Mouse (Mus musculus): ENCODE results near the gene Rhd. TPM values are rescaled to one million over a fixed set of nuclear protein-coding genes. Genes with fewer than 3 reads are reported as not detected.
"Not testable (repeated sequence)": the region's sequence is repeated elsewhere in the genome, so short reads cannot be mapped to it uniquely, and the experiment has no call there.

Gene Rhd
- polyA plus RNA-seq, 1 experiment from 2014 or later: 0.41 TPM

DNA sequence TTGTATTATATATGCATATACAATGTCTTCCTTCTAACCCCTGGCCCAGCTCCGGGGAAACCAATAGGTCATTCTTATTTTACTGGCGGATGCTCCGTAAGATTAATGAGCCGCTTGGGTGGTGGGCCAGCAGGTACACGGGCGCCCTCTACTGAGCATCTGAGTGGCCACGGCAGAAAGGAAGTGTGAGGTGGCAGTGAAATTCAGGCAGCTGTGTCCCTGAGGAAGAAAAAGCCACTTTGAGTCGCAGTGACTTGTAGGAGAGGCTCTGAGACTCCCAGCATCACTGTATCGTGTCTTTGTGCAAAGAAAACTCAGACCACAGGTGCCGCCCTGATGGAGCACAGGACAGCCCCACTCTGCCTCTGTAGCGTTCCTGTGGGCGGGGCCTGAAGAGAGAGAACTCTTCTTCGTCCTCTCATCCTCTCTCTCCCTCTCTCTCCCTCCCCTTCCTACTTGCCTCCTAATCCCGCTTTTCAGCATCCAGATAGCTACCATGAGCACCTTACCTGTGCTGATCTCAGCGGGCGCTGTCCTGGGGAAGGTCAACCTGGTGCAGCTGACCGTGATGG, 15.2 kb downstream of the Rhd start:
- no peaks in the 10 kb centered on the region for H3K27me3 ChIP-seq
- no peak overlapping the region for H3K27ac ChIP-seq (replicated peaks)
- no peak for ATAC-seq (replicated peaks)
- WGBS: 2% methylated on average over 17 of the region's 17 CpGs
- no peaks in the 10 kb centered on the region for H3K36me3 ChIP-seq
- peak overlapping the region; percentile 29 for H3K4me3 ChIP-seq
- H3K4me2 ChIP-seq (replicated peaks): peak overlapping the region; percentile 60
- H3K9ac ChIP-seq (replicated peaks): peak overlapping the region; percentile 36
- H3K9me3 ChIP-seq: no peaks in the 10 kb centered on the region
- peaks cover 7% of the 10 kb centered on the region; the same call in 1 of the 2 replicates for H3K4me1 ChIP-seq

DNA sequence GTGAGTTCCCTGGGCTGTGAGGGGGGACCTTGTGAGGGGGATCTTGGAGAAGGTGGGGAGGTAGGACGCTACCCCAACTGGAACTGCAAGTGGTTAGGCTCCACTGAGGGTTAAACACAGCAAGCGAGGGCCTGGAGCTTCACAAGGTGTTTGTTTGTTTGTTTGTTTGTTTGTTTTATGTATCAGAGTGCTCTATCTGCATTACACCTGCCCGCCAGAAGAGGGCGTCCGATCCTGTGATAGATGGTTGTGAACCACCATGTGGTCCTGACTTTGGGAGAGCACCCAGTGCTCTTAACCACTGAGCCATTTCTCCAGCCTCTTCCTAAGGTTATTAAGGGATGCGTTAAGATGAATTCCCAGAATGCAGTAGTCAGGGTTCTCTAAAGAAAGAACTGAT, 15.7 kb downstream of the Rhd start:
- ATAC-seq (replicated peaks): no peak
- H3K9ac ChIP-seq (replicated peaks): 0 out of 2 replicates have a peak overlapping the region, but pooled peaks have one; percentile 36
- H3K9me3 ChIP-seq: no peaks in the 10 kb centered on the region
- peaks cover 7% of the 10 kb centered on the region; the same call in 1 of the 2 replicates for H3K4me1 ChIP-seq
- no peak overlapping the region for H3K27ac ChIP-seq (replicated peaks)
- H3K4me3 ChIP-seq: no peak overlapping the region
- H3K36me3 ChIP-seq: no peaks in the 10 kb centered on the region
- 37% methylated on average over 6 of the region's 6 CpGs for WGBS
- H3K4me2 ChIP-seq (replicated peaks): peak overlapping the region; percentile 60
- H3K27me3 ChIP-seq: no peaks in the 10 kb centered on the region

DNA sequence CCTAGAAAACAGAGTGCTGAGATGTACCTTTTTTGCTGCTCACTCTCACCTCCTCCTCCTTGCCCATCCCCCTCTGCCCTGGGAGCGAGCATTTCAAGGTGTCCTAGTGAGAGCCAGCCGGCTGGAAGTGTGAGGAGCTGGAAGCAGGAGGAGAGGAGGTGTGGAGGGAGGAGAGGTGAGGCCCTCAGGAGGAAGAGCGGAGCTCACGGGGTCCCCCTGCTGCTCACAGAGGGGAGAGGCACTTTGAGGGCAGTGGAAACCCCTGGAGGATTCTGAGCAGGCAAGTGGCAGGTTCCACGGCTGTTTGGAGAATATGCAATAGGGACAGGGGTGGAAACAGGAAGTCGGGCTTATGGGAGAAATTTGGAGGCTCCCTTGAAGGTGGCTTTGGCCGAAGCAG, 18.9 kb downstream of the Rhd start:
- Histone ChIP-seq H3K9me3 (no peaks in the 10 kb centered on the region), H3K27me3 (no peaks in the 10 kb centered on the region), H3K27ac (replicated peaks) (no peak overlapping the region), H3K4me3 (no peak overlapping the region), H3K4me1 (peaks cover 7% of the 10 kb centered on the region; the same call in 1 of the 2 replicates), H3K4me2 (replicated peaks) (no peak overlapping the region), H3K9ac (replicated peaks) (no peak overlapping the region), H3K36me3 (no peaks in the 10 kb centered on the region)
- no peak for ATAC-seq (replicated peaks)
- WGBS: 32% methylated on average over 7 of the region's 7 CpGs

DNA sequence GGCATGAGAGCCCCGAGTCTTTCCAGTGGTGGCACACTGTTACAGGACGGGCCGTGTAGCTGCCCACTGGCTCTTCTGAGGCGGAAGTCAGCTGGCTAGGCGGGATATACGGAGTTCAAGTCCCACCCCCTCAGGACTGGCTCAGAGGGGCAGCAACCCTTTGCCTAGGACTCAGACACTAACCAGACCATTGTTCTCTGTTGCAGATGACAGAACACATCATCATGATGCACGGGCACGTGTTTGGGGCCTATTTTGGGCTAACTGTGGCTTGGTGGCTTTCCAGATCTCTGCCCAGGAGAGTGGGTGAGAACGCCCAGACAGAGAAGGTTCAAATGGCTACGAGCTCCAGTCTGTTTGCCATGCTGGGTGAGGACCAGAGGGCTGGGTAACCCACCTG, 19.5 kb downstream of the Rhd start:
- no peak for ATAC-seq (replicated peaks)
- Histone ChIP-seq H3K27me3 (no peaks in the 10 kb centered on the region), H3K4me2 (replicated peaks) (no peak overlapping the region), H3K9ac (replicated peaks) (no peak overlapping the region), H3K4me1 (peaks cover 7% of the 10 kb centered on the region; the same call in 1 of the 2 replicates), H3K4me3 (no peak overlapping the region), H3K27ac (replicated peaks) (no peak overlapping the region), H3K9me3 (no peaks in the 10 kb centered on the region), H3K36me3 (no peaks in the 10 kb centered on the region)
- WGBS: 84% methylated on average over 10 of the region's 10 CpGs

DNA sequence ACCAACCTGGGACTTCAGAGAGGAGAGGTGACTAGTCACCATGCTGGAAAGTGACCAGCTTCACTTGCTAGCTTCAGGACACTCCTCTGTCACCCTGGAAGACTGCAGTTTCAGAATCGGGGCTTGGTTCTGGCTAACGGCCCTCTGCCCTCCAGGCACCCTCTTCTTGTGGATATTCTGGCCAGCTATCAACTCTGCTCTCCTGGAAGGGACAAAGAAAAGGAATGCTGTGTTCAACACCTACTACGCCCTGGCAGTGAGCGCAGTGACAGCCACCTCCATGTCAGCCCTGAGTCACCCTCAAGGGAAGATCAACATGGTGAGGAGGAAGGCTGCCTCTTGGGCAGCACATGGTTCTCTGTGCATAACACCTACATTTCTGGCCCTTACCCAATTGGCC, 20.0 kb downstream of the Rhd start:
- no peaks in the 10 kb centered on the region for H3K27me3 ChIP-seq
- no peak overlapping the region for H3K9ac ChIP-seq (replicated peaks)
- H3K4me1 ChIP-seq: peaks cover 5% of the 10 kb centered on the region; the same call in 1 of the 2 replicates
- H3K36me3 ChIP-seq: no peaks in the 10 kb centered on the region
- no peak overlapping the region for H3K4me3 ChIP-seq
- H3K4me2 ChIP-seq (replicated peaks): no peak overlapping the region
- ATAC-seq (replicated peaks): no peak
- H3K9me3 ChIP-seq: no peaks in the 10 kb centered on the region
- H3K27ac ChIP-seq (replicated peaks): no peak overlapping the region
- WGBS: 93% methylated on average over 4 of the region's 4 CpGs

DNA sequence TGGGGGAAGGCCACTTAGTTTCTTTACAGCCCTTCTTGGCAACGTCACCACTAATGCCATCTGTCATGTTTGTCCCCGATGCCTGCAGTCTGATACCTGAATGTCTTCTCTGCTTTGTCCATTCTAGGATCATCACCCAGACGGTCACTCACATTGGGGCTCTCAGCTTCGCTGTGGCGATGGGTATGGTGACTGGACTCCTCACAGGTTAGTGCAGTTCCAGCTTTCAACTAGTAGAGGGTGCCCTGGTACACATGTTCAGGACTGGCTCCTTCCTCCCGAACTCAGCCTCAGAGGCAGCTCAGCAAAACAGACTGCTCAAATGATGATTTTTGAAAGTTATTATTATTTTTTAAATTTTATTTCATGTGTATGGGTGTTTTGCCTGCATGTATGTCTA, 27.8 kb downstream of the Rhd start:
- 73% methylated on average over 6 of the region's 6 CpGs for WGBS
- no peak overlapping the region for H3K27ac ChIP-seq (replicated peaks)
- no peaks in the 10 kb centered on the region for H3K4me1 ChIP-seq
- H3K4me3 ChIP-seq: no peak overlapping the region
- no peak overlapping the region for H3K9ac ChIP-seq (replicated peaks)
- ATAC-seq (replicated peaks): no peak
- H3K36me3 ChIP-seq: peaks cover 22% of the 10 kb centered on the region
- no peaks in the 10 kb centered on the region for H3K27me3 ChIP-seq
- H3K4me2 ChIP-seq (replicated peaks): no peak overlapping the region
- no peaks in the 10 kb centered on the region for H3K9me3 ChIP-seq

DNA sequence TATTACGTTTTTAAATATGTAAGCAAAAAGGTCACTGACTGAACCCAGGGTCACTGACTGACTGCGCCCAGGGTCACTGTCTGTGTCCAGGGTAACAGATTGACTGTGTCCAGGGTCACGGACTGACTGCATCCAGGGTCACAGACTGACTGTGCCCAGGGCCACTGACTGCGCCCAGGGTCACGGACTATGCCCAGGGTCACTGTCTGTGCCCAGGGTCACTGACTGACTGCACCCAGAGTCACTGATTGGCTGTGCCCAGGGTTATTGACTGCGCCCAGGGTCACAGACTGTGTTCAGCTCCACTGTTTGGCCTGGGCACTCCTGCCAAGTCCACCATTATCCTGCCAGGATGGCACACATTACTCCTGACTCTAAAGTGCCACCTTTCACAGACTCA, 32.9 kb downstream of the Rhd start:
- no peak overlapping the region for H3K4me2 ChIP-seq (replicated peaks)
- H3K4me3 ChIP-seq: no peak overlapping the region
- no peaks in the 10 kb centered on the region for H3K9me3 ChIP-seq
- no peak overlapping the region for H3K27ac ChIP-seq (replicated peaks)
- H3K36me3 ChIP-seq: peaks cover 70% of the 10 kb centered on the region
- H3K4me1 ChIP-seq: no peaks in the 10 kb centered on the region
- H3K9ac ChIP-seq (replicated peaks): no peak overlapping the region
- WGBS: 93% methylated on average over 6 of the region's 6 CpGs
- no peaks in the 10 kb centered on the region for H3K27me3 ChIP-seq
- no peak for ATAC-seq (replicated peaks)

DNA sequence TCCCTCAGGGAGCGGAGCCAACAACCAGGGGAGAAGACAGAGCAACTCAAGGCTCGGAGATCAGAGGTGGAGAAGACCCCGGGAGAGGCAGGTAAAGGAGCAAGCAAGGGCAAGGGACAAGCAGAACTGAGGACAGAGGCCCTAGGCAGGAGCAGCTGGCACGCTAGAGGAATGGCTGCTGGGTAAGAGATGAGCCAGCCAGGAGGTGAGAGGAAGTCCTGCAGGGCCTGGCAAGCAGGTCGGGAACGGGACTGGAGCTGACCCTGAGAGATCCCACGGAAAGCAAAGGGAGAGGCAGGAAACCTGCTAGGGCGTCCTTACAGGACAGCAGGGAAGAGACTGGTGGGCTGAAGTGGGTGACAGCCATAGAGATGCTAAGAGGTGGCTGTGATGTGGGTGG, 36.8 kb downstream of the Rhd start:
- H3K4me3 ChIP-seq: no peak overlapping the region
- 94% methylated on average over 8 of the region's 8 CpGs for WGBS
- H3K4me1 ChIP-seq: no peaks in the 10 kb centered on the region
- no peaks in the 10 kb centered on the region for H3K27me3 ChIP-seq
- H3K36me3 ChIP-seq: peaks cover 94% of the 10 kb centered on the region
- no peak overlapping the region for H3K27ac ChIP-seq (replicated peaks)
- ATAC-seq (replicated peaks): no peak
- no peak overlapping the region for H3K4me2 ChIP-seq (replicated peaks)
- no peak overlapping the region for H3K9ac ChIP-seq (replicated peaks)
- no peaks in the 10 kb centered on the region for H3K9me3 ChIP-seq

DNA sequence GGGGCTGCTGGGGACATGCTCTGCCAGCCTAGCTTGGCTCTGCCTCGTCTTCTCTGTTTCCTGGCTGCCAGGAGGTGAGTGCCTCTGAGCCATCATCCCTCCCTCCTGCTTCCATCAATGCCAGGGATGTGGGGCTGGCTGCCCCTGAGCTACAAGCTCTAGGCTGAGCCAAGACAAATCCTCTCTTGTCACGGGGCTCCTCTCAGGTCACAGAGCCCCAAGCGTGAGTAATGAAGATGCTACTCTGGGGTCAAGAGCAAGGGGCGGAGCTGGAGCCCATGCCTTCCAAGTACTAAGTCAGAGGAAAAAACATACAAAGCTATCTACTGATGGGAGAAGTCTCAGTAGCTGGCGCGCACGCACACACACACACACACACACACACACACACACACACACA, 38.7 kb downstream of the Rhd start:
- Histone ChIP-seq H3K9me3 (no peaks in the 10 kb centered on the region), H3K4me1 (no peaks in the 10 kb centered on the region), H3K4me3 (no peak overlapping the region), H3K4me2 (replicated peaks) (no peak overlapping the region), H3K9ac (replicated peaks) (no peak overlapping the region), H3K27me3 (no peaks in the 10 kb centered on the region), H3K27ac (replicated peaks) (no peak overlapping the region), H3K36me3 (peaks cover 95% of the 10 kb centered on the region)
- ATAC-seq (replicated peaks): no peak
- WGBS: 82% methylated on average over 7 of the region's 7 CpGs

DNA sequence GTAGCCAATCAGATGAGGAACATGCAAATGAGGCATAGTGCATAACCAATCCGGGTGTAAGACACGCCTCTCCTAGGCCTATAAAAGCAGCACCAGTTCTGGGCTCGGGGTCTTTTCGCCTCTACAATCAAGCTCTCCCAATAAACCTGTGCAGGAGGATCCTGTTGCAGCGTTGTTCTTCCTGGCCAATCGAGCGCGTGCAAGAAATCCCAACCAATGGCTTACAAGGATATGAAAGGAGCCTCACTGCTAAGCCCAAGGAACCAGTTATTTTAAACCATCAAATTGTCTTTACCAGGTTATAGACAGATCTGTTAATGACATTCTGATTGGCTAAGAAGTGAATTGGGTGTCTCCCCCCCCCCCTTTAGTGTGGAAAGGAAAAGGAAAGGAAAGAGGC, 47.1 kb downstream of the Rhd start:
- H3K4me3 ChIP-seq; H3K9ac ChIP-seq (replicated peaks); H3K9me3 ChIP-seq; ATAC-seq (replicated peaks); H3K4me2 ChIP-seq (replicated peaks); H3K27me3 ChIP-seq; H3K27ac ChIP-seq (replicated peaks): not testable (repeated sequence)
- WGBS: 98% methylated on average over 8 of the region's 8 CpGs
- peaks cover 24% of the 10 kb centered on the region for H3K4me1 ChIP-seq
- peaks cover 48% of the 10 kb centered on the region for H3K36me3 ChIP-seq

DNA sequence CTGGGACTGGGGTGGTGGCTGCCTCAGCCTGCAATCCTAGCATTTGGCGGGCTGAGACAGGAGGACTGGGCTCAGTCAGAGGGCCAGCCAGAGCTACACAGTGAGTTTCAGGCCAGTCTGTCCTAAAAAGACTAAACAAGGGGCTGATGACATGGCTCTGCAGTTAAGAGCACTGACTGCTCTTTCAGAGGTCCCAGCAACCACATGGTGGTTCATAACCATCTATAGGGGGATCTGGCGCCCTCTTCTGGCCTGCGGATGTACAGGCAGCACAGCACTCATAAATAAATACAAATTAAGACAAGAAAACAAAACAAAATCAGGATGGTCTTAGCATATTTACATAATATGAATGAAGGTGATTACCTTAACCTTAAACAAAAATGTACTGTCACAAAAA, 49.1 kb downstream of the Rhd start:
- Histone ChIP-seq H3K27ac (replicated peaks) (no peak overlapping the region), H3K4me1 (peaks cover 24% of the 10 kb centered on the region), H3K9me3 (no peaks in the 10 kb centered on the region), H3K27me3 (no peaks in the 10 kb centered on the region), H3K4me2 (replicated peaks) (peak overlapping the region; percentile 68), H3K9ac (replicated peaks) (peak overlapping the region; percentile 94), H3K4me3 (peak overlapping the region; percentile 97), H3K36me3 (peaks cover 28% of the 10 kb centered on the region)
- no peak for ATAC-seq (replicated peaks)
- 26% methylated on average over 3 of the region's 3 CpGs for WGBS

DNA sequence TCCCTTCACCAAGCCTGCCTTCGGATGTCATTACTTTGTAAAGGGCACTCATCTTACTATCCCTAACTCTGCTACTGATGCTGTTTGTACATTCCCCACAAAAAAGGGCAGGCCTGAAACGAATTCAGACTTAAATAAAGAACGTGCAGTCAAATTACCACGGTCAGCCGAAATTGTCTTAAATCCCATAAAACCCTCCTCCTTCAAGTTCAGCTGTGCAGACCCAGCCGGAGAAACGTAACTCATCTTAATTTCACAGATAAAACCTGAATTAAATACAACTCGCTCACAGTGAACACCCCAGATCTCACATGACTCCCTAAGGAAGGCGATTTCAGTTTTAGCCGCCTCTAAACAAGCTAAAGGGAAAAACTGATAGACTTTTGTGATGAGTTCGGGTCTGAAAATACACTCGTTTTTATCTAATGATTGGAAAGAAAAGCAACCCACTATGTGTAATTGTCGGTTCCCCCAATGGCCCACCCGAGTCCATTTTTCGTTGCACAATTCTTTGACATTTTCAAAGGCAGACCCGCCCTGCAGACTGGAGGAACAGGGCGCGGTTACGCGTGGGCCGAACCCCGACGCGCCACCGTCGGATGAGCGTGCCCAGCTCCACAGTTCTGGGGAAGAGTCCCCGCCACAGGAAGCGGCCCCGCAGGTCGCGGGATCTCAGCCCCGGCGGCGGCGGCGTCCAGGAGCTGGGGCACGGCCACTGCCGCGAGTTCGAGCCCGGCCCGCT, 50.0 kb downstream of the Rhd start:
- H3K9ac ChIP-seq (replicated peaks): peak overlapping the region; percentile 94
- no peaks in the 10 kb centered on the region for H3K27me3 ChIP-seq
- H3K9me3 ChIP-seq: no peaks in the 10 kb centered on the region
- H3K36me3 ChIP-seq: peaks cover 19% of the 10 kb centered on the region
- peak overlapping the region; percentile 97 for H3K4me3 ChIP-seq
- peak; percentile 82 for ATAC-seq (replicated peaks)
- under 1% methylated on average over 43 of the region's 43 CpGs for WGBS
- H3K27ac ChIP-seq (replicated peaks): peak overlapping the region; percentile 92
- peak overlapping the region; percentile 68 for H3K4me2 ChIP-seq (replicated peaks)
- peaks cover 24% of the 10 kb centered on the region for H3K4me1 ChIP-seq

DNA sequence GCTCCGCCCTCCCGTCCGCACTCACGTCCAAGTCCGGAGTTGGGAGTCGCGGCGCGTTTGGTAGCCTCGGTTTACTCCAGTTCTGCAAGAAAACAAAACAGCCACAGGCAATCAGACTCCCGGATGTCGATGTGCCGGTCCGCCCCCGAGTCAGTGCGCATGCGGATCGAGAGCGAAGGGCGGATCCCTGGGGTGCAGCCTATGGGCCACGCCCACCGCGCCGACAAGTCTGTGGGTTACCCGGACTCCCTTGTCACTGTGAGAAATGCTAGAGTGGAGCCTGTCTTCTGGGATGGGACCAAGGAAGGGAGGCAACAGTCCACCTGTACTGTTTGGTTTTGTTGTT, 50.5 kb downstream of the Rhd start, which contains the start of gene Tmem50a:
Gene Tmem50a, minus strand, starts transcription at position 161 of the 346 bp plus-strand sequence.
- H3K27me3 ChIP-seq: no peaks in the 10 kb centered on the region
- no peaks in the 10 kb centered on the region for H3K9me3 ChIP-seq
- H3K4me1 ChIP-seq: peaks cover 24% of the 10 kb centered on the region
- ATAC-seq (replicated peaks): peak; percentile 95
- H3K4me3 ChIP-seq: peak within 1 kb of the TSS; percentile 97
- H3K9ac ChIP-seq (replicated peaks): peak within 1 kb of the TSS; percentile 94
- peaks cover 14% of the 10 kb centered on the region for H3K36me3 ChIP-seq
- peak within 1 kb of the TSS; percentile 68 for H3K4me2 ChIP-seq (replicated peaks)
- WGBS: under 1% methylated on average over 25 of the region's 25 CpGs
- H3K27ac ChIP-seq (replicated peaks): peak within 1 kb of the TSS; percentile 92
